In the genomic region with DNA sequence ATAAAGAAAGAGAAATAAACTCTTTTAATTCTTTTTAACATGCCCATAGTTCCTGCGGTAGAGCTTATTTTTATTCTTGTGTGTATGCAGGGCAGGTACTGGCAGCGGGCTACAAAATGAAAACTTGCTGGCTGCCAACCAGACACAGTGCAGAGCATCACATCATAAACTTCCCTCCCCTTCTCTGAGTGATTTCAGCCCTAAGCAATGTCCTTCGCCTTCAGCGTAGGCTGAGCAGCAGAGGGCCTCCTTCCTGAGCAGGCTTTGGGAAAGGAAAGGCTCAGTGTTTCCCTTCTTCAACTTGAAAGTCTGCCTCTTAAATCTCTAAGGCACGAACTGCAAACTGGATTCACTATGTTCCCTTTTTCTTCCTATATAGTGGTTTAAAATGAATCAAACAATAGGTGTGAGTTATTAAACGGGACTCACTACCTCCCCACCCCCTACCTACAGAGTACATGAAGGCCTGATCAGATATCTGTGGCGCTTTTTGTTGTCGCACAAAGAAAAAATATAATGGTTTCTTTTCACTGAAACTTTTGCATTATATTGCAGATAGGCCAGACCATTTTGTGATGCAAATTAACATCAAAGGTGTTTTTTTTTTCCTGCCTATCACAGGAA, we compare ENCODE assay signal across 8 mouse cellular contexts. TPM values are rescaled to one million over a fixed set of nuclear protein-coding genes. Genes with fewer than 3 reads are reported as not detected.
DNase-seq lines count a peak whose midpoint lies in the region; TF ChIP-seq lines count a peak whose summit lies in the region.

No protein-coding gene starts in this region.

- peaks cover 2% of the 10 kb centered on the region for H3K4me1 ChIP-seq in spleen, adult 2 months (ENCODE audit: control insufficient read depth, insufficient read depth, insufficient read length)

- H3K4me3 ChIP-seq in spleen, adult 2 months (ENCODE audit: extremely low read depth, insufficient read depth, insufficient read length), result peak overlapping the region; percentile 21

- intact Hi-C loops in heart, postnatal 25 days (cut with DNase I), result no loop called here

- H3K27me3 ChIP-seq in spleen, adult 2 months (ENCODE audit: control insufficient read depth, insufficient read depth, low read length), result no peaks in the 10 kb centered on the region

- TF ChIP-seq CTCF in spleen, adult 2 months (IDR thresholded peaks at IDR 0.05; ENCODE audit: extremely low read depth, insufficient read depth, insufficient read length, insufficient replicate concordance), result no peak

- DNase-seq in cerebellum, adult 18-20 months, result peak; percentile 15 to 28
- DNase-seq in cerebellum, adult 9-10 months, result no peak
- DNase-seq in spleen, adult 2 months (ENCODE audit: low read depth in 1 of 2, low spot score in 2 of 2), result no peak
- no peak for DNase-seq in spleen, postnatal 10 days (ENCODE audit: low spot score in 2 of 2)
- DNase-seq in heart, postnatal 25 days (ENCODE audit: low spot score), result peak; percentile 35
- DNase-seq in lung, adult 18-20 months, result peak; percentile 38 to 51
- DNase-seq in testis, postnatal 14 days (ENCODE audit: low spot score), result peak; percentile 22
- DNase-seq in spleen, postnatal 4 days (ENCODE audit: low spot score in 2 of 2), result no peak

- H3K36me3 ChIP-seq in spleen, adult 2 months (ENCODE audit: control insufficient read depth, insufficient read depth, low read length), result no peaks in the 10 kb centered on the region; the same call in 1 of the 2 replicates

- TF ChIP-seq POLR2A in spleen, adult 2 months (IDR thresholded peaks at IDR 0.05; ENCODE audit: low read depth, low read length), result no peak

- H3K27ac ChIP-seq in spleen, adult 2 months (ENCODE audit: insufficient read depth, low read length), result peak overlapping the region; percentile 79

- WGBS in spleen, adult 2 months, result 13% methylated on average over 8 of the region's 8 CpGs

RNA-seq across cellular contexts. Expression of a gene that starts 28.2 kb away (rescaled TPM):
- polyA plus RNA-seq in spleen, adult 2 months (2012; rRNA removed), result 59.4 and 99.8 TPM in 2 replicates
- 10 to 100 TPM; 72.7 to 76.0 TPM for total RNA-seq in heart, postnatal 25 days (2021)

Comparison
In these comparisons a context has a peak if more than half of its experiments do, and no peak if none do; other contexts are left out.
1. DNase-seq: peak in cerebellum, adult 18-20 months (2 of 2), heart, postnatal 25 days (single experiment), lung, adult 18-20 months (2 of 2) and testis, postnatal 14 days (single experiment); none in cerebellum, adult 9-10 months (single experiment), spleen, adult 2 months (0 of 2), spleen, postnatal 10 days (0 of 2) and spleen, postnatal 4 days (0 of 2).